Mouse (Mus musculus) gastrocnemius, postnatal 14 days (tissue): ENCODE results near the gene Rpl10. TPM values are rescaled to one million over a fixed set of nuclear protein-coding genes. Genes with fewer than 3 reads are reported as not detected.
A peak's percentile ranks its signal among the peaks of the same experiment; 100 is the strongest.

Source experiments
- DNase-seq: peaks from one replicate; pipeline ENCODE4 v3.0.0; 2021; ENCODE audit warnings: mixed read lengths
- intact Hi-C: fragments of 180-260 bp; cut with DNase I; formaldehyde crosslinking; loops from one replicate; pipeline ENCODE4 v1.15.1; 2025; ENCODE audit warnings: low total_unique reads
- long read RNA-seq, 2 experiments: library from polyadenylated mRNA; stranded (forward); transcript quantifications; one replicate each; pipeline ENCODE4 v2.0.0; 2021
- total RNA-seq, 2 experiments: library from RNA; stranded (reverse); gene quantifications; 2 replicates each; pipeline ENCODE4 v1.2.3; 2021

Gene Rpl10
- 100 to 1,000 TPM; 121 to 122 TPM for total RNA-seq
- long read RNA-seq, experiment 1, partial matches to known transcripts = 1 of 4 reads
- long read RNA-seq, experiment 1, other reads (novel, unspliced or antisense) = 0 of 4 reads
- long read RNA-seq, experiment 2, partial matches to known transcripts = 4 of 7 reads
- long read RNA-seq, experiment 2, other reads (novel, unspliced or antisense) = 0 of 7 reads

GRCm38 (mm10) chrX:74270062-74270901 lies at the start of gene Rpl10:
TSS of gene Rpl10 (plus strand) at chrX:74270812.
- intact Hi-C loops = no loop called here
- DNase-seq = peak; percentile 89

- no peak for DNase-seq
- intact Hi-C loops = no loop called here
Measured at GRCm38 (mm10) chrX:74230038-74230437, 40.6 kb upstream of the Rpl10 start.

GRCm38 (mm10) chrX:74233196-74233595 lies 37.4 kb upstream of the Rpl10 start:
- intact Hi-C loops = no loop called here

GRCm38 (mm10) chrX:74240332-74240731 lies 30.3 kb upstream of the Rpl10 start:
- DNase-seq = no peak
- intact Hi-C loops = no loop called here

More at GRCm38 (mm10) chrX:74233196-74233595, 37.4 kb upstream of the Rpl10 start:
- no peak for DNase-seq

- DNase-seq = no peak
- intact Hi-C loops = no loop called here
Measured at GRCm38 (mm10) chrX:74243396-74243795, 27.2 kb upstream of the Rpl10 start.

GRCm38 (mm10) chrX:74243807-74244206 lies 26.8 kb upstream of the Rpl10 start:
- DNase-seq = no peak
- intact Hi-C loops = no loop called here

GRCm38 (mm10) chrX:74244614-74245083 lies 26.0 kb upstream of the Rpl10 start:
- intact Hi-C loops = no loop called here
- peak; percentile 57 for DNase-seq

- intact Hi-C loops = no loop called here
- DNase-seq = no peak
Measured at GRCm38 (mm10) chrX:74245107-74245506, 25.5 kb upstream of the Rpl10 start.

- peak; percentile 86 for DNase-seq
- intact Hi-C loops = no loop called here
Measured at GRCm38 (mm10) chrX:74245687-74246086, 24.9 kb upstream of the Rpl10 start.

GRCm38 (mm10) chrX:74246213-74246681 lies 24.4 kb upstream of the Rpl10 start:
- intact Hi-C loops = no loop called here
- DNase-seq = peak; percentile 83

GRCm38 (mm10) chrX:74246693-74247092 lies 23.9 kb upstream of the Rpl10 start:
- intact Hi-C loops = no loop called here
- no peak for DNase-seq

- DNase-seq = peak; percentile 53
Measured at GRCm38 (mm10) chrX:74248651-74249050, 22.0 kb upstream of the Rpl10 start.

GRCm38 (mm10) chrX:74249615-74250014 lies 21.0 kb upstream of the Rpl10 start, which contains the start of gene Flna:
TSS of gene Flna (minus strand) at chrX:74249820.
- intact Hi-C loops = loop anchor here (5.0 kb wide), 1 partner anchor 163 kb away; no protein-coding TSS in a partner anchor
- DNase-seq = peak; percentile 64

More at GRCm38 (mm10) chrX:74248651-74249050, 22.0 kb upstream of the Rpl10 start:
- intact Hi-C loops = no loop called here

GRCm38 (mm10) chrX:74254153-74254887 lies 16.3 kb upstream of the Rpl10 start, which contains the start of gene Emd:
TSS of gene Emd (plus strand) at chrX:74254687.
- intact Hi-C loops = loop anchor here (5.0 kb wide), 1 partner anchor 158 kb away; no protein-coding TSS in a partner anchor
- DNase-seq = peak; percentile 84

GRCm38 (mm10) chrX:74254888-74255565 lies 15.6 kb upstream of the Rpl10 start:
- intact Hi-C loops = loop anchor here (5.0 kb wide), 1 partner anchor 157 kb away; no protein-coding TSS in a partner anchor
- DNase-seq = no peak

GRCm38 (mm10) chrX:74257746-74258145 lies 12.9 kb upstream of the Rpl10 start:
- intact Hi-C loops = no loop called here
- no peak for DNase-seq

- DNase-seq = no peak
- intact Hi-C loops = no loop called here
Measured at GRCm38 (mm10) chrX:74269736-74270061, 913 bp upstream of the Rpl10 start.

GRCm38 (mm10) chrX:74270902-74271551 lies 415 bp downstream of the Rpl10 start:
- no peak for DNase-seq
- intact Hi-C loops = no loop called here
